Mouse (Mus musculus): Measurements from ENCODE around the gene Mpv17l2. TPM values are rescaled to one million over a fixed set of nuclear protein-coding genes. Genes with fewer than 3 reads are reported as not detected.

Gene Mpv17l2
- polyA plus RNA-seq, 1 experiment from 2014 or later = 47.6 TPM

DNA sequence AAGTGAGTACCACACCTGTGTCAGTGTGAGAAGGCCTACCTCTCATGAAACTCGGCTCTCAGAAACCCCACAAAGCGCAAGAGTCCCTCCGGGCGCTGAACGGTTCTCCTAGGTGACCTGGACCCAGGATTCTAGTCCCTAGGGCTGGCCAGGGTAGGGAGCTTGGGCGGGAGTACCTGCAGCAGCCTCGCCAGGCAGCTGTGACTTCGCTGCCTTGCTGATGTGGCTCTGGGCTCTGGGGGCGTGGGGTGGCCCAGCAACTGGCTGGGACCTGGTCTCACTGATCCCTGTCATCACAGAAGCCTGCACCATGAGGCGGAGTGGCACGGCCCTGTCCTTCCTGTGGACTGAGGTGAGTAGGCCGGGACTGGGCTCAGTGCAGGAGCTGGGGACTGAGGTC lies 36.5 kb downstream of the Mpv17l2 start:
- H3K27me3 ChIP-seq (ENCODE audit: control insufficient read depth, insufficient read depth, low read length) = peaks cover 9% of the 10 kb centered on the region; the same call in 1 of the 2 replicates
- no peaks in the 10 kb centered on the region for H3K9me3 ChIP-seq (replicated peaks; ENCODE audit: control insufficient read depth, low read length)
- H3K4me1 ChIP-seq (ENCODE audit: control insufficient read depth, insufficient read depth, low read length) = no peaks in the 10 kb centered on the region
- H3K9ac ChIP-seq (ENCODE audit: low read length) = no peak overlapping the region
- H3K27ac ChIP-seq (ENCODE audit: low read length) = no peak overlapping the region
- H3K4me3 ChIP-seq (replicated peaks; ENCODE audit: low read length) = no peak overlapping the region
- WGBS = 72% methylated on average over 12 of the region's 12 CpGs
- H3K4me2 ChIP-seq (ENCODE audit: low read depth, low read length) = no peak overlapping the region
- ATAC-seq (ENCODE audit: insufficient read depth, low FRiP score) = no peak
- no peaks in the 10 kb centered on the region for H3K36me3 ChIP-seq (ENCODE audit: control insufficient read depth, insufficient read depth, low read length)

- H3K4me1 ChIP-seq (ENCODE audit: control insufficient read depth, insufficient read depth, low read length) = no peaks in the 10 kb centered on the region; the same call in 1 of the 2 replicates
- ATAC-seq (ENCODE audit: insufficient read depth, low FRiP score) = no peak
- H3K27ac ChIP-seq (ENCODE audit: low read length) = no peak within 1 kb of the TSS
- no peaks in the 10 kb centered on the region for H3K36me3 ChIP-seq (ENCODE audit: control insufficient read depth, insufficient read depth, low read length)
- no peak within 1 kb of the TSS for H3K4me2 ChIP-seq (ENCODE audit: low read depth, low read length)
- no peaks in the 10 kb centered on the region for H3K9me3 ChIP-seq (replicated peaks; ENCODE audit: control insufficient read depth, low read length)
- 0 out of 2 replicates have a peak, but pooled peaks cover 7% of the 10 kb centered on the region for H3K27me3 ChIP-seq (ENCODE audit: control insufficient read depth, insufficient read depth, low read length)
- H3K4me3 ChIP-seq (replicated peaks; ENCODE audit: low read length) = no peak within 1 kb of the TSS
- 46% methylated on average over 7 of the region's 7 CpGs for WGBS
- H3K9ac ChIP-seq (ENCODE audit: low read length) = 0 out of 2 replicates have a peak within 1 kb of the TSS, but pooled peaks have one; percentile 10
Measured at GRCm38 (mm10) chr8:70723486-70724210, 37.1 kb downstream of the Mpv17l2 start, which contains the start of gene Pde4c. Pde4c (plus strand) TSS chr8:70723720.

GRCm38 (mm10) chr8:70721601-70722000 lies 39.1 kb downstream of the Mpv17l2 start:
- 87% methylated on average over 8 of the region's 8 CpGs for WGBS
- no peak overlapping the region for H3K9ac ChIP-seq (ENCODE audit: low read length)
- H3K27ac ChIP-seq (ENCODE audit: low read length) = no peak overlapping the region
- peaks cover 3% of the 10 kb centered on the region; the same call in 1 of the 2 replicates for H3K4me1 ChIP-seq (ENCODE audit: control insufficient read depth, insufficient read depth, low read length)
- ATAC-seq (ENCODE audit: insufficient read depth, low FRiP score) = no peak
- no peaks in the 10 kb centered on the region for H3K27me3 ChIP-seq (ENCODE audit: control insufficient read depth, insufficient read depth, low read length)
- no peak overlapping the region for H3K4me2 ChIP-seq (ENCODE audit: low read depth, low read length)
- H3K36me3 ChIP-seq (ENCODE audit: control insufficient read depth, insufficient read depth, low read length) = no peaks in the 10 kb centered on the region
- H3K4me3 ChIP-seq (replicated peaks; ENCODE audit: low read length) = no peak overlapping the region
- H3K9me3 ChIP-seq (replicated peaks; ENCODE audit: control insufficient read depth, low read length) = no peaks in the 10 kb centered on the region

DNA sequence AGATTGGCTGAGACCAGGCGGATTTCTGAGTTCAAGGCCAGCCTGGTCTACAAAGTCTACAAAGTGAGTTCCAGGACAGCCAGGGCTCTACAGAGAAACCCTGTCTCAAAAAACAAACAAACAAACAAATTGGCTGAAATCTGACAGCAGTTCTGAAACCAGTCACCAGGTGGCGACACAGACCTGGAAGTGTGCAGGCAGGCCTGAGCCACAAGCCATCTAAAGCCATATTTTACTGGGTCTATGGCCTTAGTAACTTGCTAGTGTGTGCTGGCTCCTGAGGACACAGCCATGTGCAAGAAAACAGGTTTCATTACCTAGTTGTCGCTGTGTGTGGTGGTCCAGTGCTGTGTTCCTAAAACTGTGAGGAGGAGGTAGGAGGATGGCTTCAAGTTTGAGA lies 40.0 kb downstream of the Mpv17l2 start:
- Histone ChIP-seq H3K9me3 (replicated peaks; ENCODE audit: control insufficient read depth, low read length) (no peaks in the 10 kb centered on the region), H3K27ac (ENCODE audit: low read length) (no peak overlapping the region), H3K4me1 (ENCODE audit: control insufficient read depth, insufficient read depth, low read length) (peaks cover 3% of the 10 kb centered on the region; the same call in 1 of the 2 replicates), H3K4me2 (ENCODE audit: low read depth, low read length) (no peak overlapping the region), H3K27me3 (ENCODE audit: control insufficient read depth, insufficient read depth, low read length) (no peaks in the 10 kb centered on the region), H3K36me3 (ENCODE audit: control insufficient read depth, insufficient read depth, low read length) (no peaks in the 10 kb centered on the region), H3K9ac (ENCODE audit: low read length) (no peak overlapping the region), H3K4me3 (replicated peaks; ENCODE audit: low read length) (no peak overlapping the region)
- 5% methylated on average over 3 of the region's 3 CpGs for WGBS
- 0 out of 2 replicates have a peak, but pooled peaks have one; percentile 45 for ATAC-seq (ENCODE audit: insufficient read depth, low FRiP score)

DNA sequence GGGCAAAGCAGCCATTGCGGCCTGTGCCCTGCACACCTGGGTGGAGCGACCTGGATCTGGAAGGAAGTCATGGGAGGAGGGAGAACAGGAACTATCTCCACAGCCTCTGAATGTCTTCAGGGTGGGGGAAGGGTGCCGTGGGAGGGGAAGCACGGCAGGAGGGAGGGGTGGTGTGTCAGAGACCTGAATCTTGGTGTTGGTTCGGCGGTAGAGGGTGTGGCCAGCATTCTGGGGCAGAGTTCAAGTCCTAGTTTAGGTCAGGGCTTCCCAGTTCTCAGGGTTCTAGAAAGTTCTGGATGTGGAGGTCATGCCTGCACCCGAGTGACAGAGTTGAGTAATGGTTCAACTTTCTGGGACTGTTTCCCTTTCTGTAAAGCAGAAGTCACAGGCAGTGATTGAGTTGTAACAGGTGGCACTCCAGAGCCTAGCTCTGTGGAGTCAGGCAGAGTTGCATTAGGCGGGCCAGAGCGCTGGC lies 40.9 kb downstream of the Mpv17l2 start:
- Histone ChIP-seq H3K4me3 (replicated peaks; ENCODE audit: low read length) (no peak overlapping the region), H3K9ac (ENCODE audit: low read length) (no peak overlapping the region), H3K4me1 (ENCODE audit: control insufficient read depth, insufficient read depth, low read length) (peaks cover 3% of the 10 kb centered on the region; the same call in 1 of the 2 replicates), H3K36me3 (ENCODE audit: control insufficient read depth, insufficient read depth, low read length) (no peaks in the 10 kb centered on the region), H3K4me2 (ENCODE audit: low read depth, low read length) (no peak overlapping the region), H3K27me3 (ENCODE audit: control insufficient read depth, insufficient read depth, low read length) (no peaks in the 10 kb centered on the region), H3K9me3 (replicated peaks; ENCODE audit: control insufficient read depth, low read length) (no peaks in the 10 kb centered on the region), H3K27ac (ENCODE audit: low read length) (peak overlapping the region; percentile 49; the same call in 1 of the 2 replicates)
- 41% methylated on average over 9 of the region's 9 CpGs for WGBS
- ATAC-seq (ENCODE audit: insufficient read depth, low FRiP score) = peak; percentile 25

DNA sequence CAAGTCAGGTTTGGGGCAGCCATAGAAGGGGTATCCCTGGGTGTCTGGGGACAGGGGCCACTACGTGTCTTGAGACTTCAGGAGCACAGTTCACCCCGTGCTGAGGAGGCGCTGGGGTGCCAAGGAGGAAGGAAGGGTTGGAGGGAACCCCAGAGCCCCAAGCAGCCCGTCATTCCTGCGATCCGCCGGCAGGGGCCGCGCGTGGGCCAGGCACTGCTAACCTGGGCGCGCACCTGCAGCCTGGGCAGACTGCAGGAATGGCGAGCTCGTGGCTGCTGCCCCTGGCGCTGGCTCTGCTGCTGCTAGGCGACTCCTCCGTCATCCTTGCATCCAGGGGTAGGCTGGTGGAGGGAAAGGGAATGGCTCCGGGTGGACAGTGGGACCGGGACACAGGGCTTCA lies 42.4 kb downstream of the Mpv17l2 start, which contains the start of gene Gm3336:
Gm3336 (plus strand) TSS at position 247 of the 400 bp plus-strand sequence.
- H3K27ac ChIP-seq (ENCODE audit: low read length) = no peak within 1 kb of the TSS
- no peaks in the 10 kb centered on the region for H3K9me3 ChIP-seq (replicated peaks; ENCODE audit: control insufficient read depth, low read length)
- H3K4me2 ChIP-seq (ENCODE audit: low read depth, low read length) = no peak within 1 kb of the TSS
- H3K4me3 ChIP-seq (replicated peaks; ENCODE audit: low read length) = no peak within 1 kb of the TSS
- WGBS = 4% methylated on average over 19 of the region's 19 CpGs
- H3K27me3 ChIP-seq (ENCODE audit: control insufficient read depth, insufficient read depth, low read length) = no peaks in the 10 kb centered on the region
- no peak for ATAC-seq (ENCODE audit: insufficient read depth, low FRiP score)
- no peaks in the 10 kb centered on the region for H3K36me3 ChIP-seq (ENCODE audit: control insufficient read depth, insufficient read depth, low read length)
- H3K4me1 ChIP-seq (ENCODE audit: control insufficient read depth, insufficient read depth, low read length) = peaks cover 3% of the 10 kb centered on the region; the same call in 1 of the 2 replicates
- H3K9ac ChIP-seq (ENCODE audit: low read length) = peak within 1 kb of the TSS; percentile 31; the same call in 1 of the 2 replicates

DNA sequence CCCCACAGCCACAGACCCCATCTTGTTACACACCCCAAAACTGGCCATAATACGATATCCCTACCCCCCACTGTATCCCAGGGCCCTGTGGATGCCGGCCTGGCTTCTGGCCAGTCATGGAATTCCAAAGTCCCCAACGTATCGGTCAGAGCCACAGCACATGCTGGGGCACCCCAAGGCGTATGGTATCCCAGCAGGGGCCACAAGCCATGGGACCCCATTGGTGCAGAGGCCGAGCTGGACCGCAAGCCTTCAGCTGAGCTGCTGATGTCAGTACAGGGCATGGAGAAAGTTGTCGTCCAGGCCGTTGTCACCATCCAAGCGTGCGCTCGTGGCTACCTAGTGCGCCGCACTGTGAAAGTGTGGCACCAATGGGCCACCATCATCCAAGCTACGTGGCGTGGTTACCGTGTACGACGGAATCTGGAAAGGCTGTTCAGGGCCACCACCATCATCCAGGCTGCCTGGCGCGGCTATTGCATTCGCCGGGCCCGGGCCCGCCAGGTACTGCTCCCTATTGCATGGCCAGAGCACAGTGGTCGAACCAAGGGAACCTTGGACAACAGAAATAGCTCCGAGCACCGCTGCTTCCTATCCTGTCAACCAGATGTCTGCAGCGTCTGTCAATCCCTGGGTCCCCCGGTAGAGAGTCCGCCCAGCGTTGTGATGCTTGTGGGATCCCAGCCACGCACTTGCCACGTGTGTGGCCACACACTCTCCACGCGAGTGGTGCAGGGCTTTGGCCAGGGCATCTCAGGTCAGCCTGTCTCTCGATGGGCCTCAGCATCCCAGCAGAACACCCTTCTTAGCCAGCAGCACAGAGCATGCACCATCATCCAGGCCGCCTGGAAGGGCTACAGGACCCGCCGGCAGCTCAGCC lies 44.0 kb downstream of the Mpv17l2 start:
- 83% methylated on average over 40 of the region's 40 CpGs for WGBS
- no peak overlapping the region for H3K4me2 ChIP-seq (ENCODE audit: low read depth, low read length)
- H3K27me3 ChIP-seq (ENCODE audit: control insufficient read depth, insufficient read depth, low read length) = no peaks in the 10 kb centered on the region
- H3K9ac ChIP-seq (ENCODE audit: low read length) = no peak overlapping the region
- no peak overlapping the region for H3K27ac ChIP-seq (ENCODE audit: low read length)
- H3K4me3 ChIP-seq (replicated peaks; ENCODE audit: low read length) = no peak overlapping the region
- no peak for ATAC-seq (ENCODE audit: insufficient read depth, low FRiP score)
- peaks cover 3% of the 10 kb centered on the region; the same call in 1 of the 2 replicates for H3K4me1 ChIP-seq (ENCODE audit: control insufficient read depth, insufficient read depth, low read length)
- no peaks in the 10 kb centered on the region for H3K9me3 ChIP-seq (replicated peaks; ENCODE audit: control insufficient read depth, low read length)
- H3K36me3 ChIP-seq (ENCODE audit: control insufficient read depth, insufficient read depth, low read length) = no peaks in the 10 kb centered on the region

DNA sequence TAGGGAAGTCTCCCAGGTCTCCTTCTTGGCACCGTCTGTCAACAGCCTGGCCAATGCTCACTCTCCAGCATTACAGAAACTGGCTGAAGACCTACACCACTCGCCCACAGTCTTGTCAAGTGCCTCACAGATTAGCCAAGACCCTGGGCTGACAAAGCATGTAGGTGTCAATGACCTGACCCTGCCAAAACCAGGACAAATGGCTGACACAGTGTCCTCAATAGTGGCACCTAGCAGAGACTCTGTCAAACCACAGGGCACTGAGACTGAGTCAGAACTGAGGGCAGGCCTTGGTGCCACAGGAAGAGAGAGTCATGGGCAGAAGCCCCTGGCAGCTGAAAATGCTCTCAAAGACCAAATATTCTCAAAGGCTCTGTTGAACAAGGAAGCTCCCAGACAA lies 45.7 kb downstream of the Mpv17l2 start:
- Histone ChIP-seq H3K4me1 (ENCODE audit: control insufficient read depth, insufficient read depth, low read length) (peaks cover 3% of the 10 kb centered on the region; the same call in 1 of the 2 replicates), H3K9me3 (replicated peaks; ENCODE audit: control insufficient read depth, low read length) (no peaks in the 10 kb centered on the region), H3K9ac (ENCODE audit: low read length) (no peak overlapping the region), H3K4me3 (replicated peaks; ENCODE audit: low read length) (no peak overlapping the region), H3K36me3 (ENCODE audit: control insufficient read depth, insufficient read depth, low read length) (no peaks in the 10 kb centered on the region), H3K27me3 (ENCODE audit: control insufficient read depth, insufficient read depth, low read length) (no peaks in the 10 kb centered on the region), H3K27ac (ENCODE audit: low read length) (no peak overlapping the region), H3K4me2 (ENCODE audit: low read depth, low read length) (no peak overlapping the region)
- WGBS = 53% methylated on average over 2 of the region's 2 CpGs
- no peak for ATAC-seq (ENCODE audit: insufficient read depth, low FRiP score)
